Mouse (Mus musculus): ENCODE measurements around the gene Gpatch4. TPM values are rescaled to one million over a fixed set of nuclear protein-coding genes. Genes with fewer than 3 reads are reported as not detected.

The Gpatch4 gene
- polyA plus RNA-seq, 1 experiment from 2014 or later, result 34.6 TPM

GRCm38 (mm10) chr3:88090616-88091015 is 47.7 kb downstream of the Gpatch4 start:
- DNase-seq (ENCODE audit: low spot score), result no peak

GRCm38 (mm10) chr3:88094126-88094525 is 51.2 kb downstream of the Gpatch4 start:
- no peak for DNase-seq (ENCODE audit: low spot score)

GRCm38 (mm10) chr3:88097666-88098065 is 54.8 kb downstream of the Gpatch4 start:
- no peak for DNase-seq (ENCODE audit: low spot score)

- no peak for DNase-seq (ENCODE audit: low spot score)
Observed at GRCm38 (mm10) chr3:88100251-88100650, 57.3 kb downstream of the Gpatch4 start.

GRCm38 (mm10) chr3:88101736-88102135 is 58.8 kb downstream of the Gpatch4 start:
- DNase-seq (ENCODE audit: low spot score), result no peak

GRCm38 (mm10) chr3:88102196-88102595 is 59.3 kb downstream of the Gpatch4 start:
- no peak for DNase-seq (ENCODE audit: low spot score)

- DNase-seq (ENCODE audit: low spot score), result no peak
Observed at GRCm38 (mm10) chr3:88102611-88103010, 59.7 kb downstream of the Gpatch4 start.

Other genes starting within 250 kb of the Gpatch4 start
- 0.15 and 0.48 TPM in 2 replicates for gene Ntrk1, start 247.9 kb upstream of the Gpatch4 start, polyA plus RNA-seq (2015; fragmentation: Nextera tagmentation; extraction: Ambion mirVana)
- gene Insrr, start 246.2 kb upstream of the Gpatch4 start, polyA plus RNA-seq (2015; fragmentation: Nextera tagmentation; extraction: Ambion mirVana), result 0.04 and 0.05 TPM in 2 replicates
- gene Pear1, start 218.8 kb upstream of the Gpatch4 start, polyA plus RNA-seq (2015; fragmentation: Nextera tagmentation; extraction: Ambion mirVana), result 3.5 and 3.6 TPM in 2 replicates
- gene Sh2d2a, start 196.4 kb upstream of the Gpatch4 start, polyA plus RNA-seq (2015; fragmentation: Nextera tagmentation; extraction: Ambion mirVana), result 101 and 108 TPM in 2 replicates
- 13.9 and 14.4 TPM in 2 replicates for gene Prcc, start 157.5 kb upstream of the Gpatch4 start, polyA plus RNA-seq (2015; fragmentation: Nextera tagmentation; extraction: Ambion mirVana)
- gene Hdgf, start 136.8 kb upstream of the Gpatch4 start, polyA plus RNA-seq (2015; fragmentation: Nextera tagmentation; extraction: Ambion mirVana), result 223 and 234 TPM in 2 replicates
- 107 and 108 TPM in 2 replicates for gene Mrpl24, start 123.6 kb upstream of the Gpatch4 start, polyA plus RNA-seq (2015; fragmentation: Nextera tagmentation; extraction: Ambion mirVana)
- 58.9 and 61.4 TPM in 2 replicates for gene Isg20l2, start 112.8 kb upstream of the Gpatch4 start, polyA plus RNA-seq (2015; fragmentation: Nextera tagmentation; extraction: Ambion mirVana)
- gene Rrnad1, start 112.4 kb upstream of the Gpatch4 start, polyA plus RNA-seq (2015; fragmentation: Nextera tagmentation; extraction: Ambion mirVana), result 15.7 and 16.6 TPM in 2 replicates
- 35.5 and 38.1 TPM in 2 replicates for gene Crabp2, start 94.4 kb upstream of the Gpatch4 start, polyA plus RNA-seq (2015; fragmentation: Nextera tagmentation; extraction: Ambion mirVana)
- 3.2 and 4.5 TPM in 2 replicates for gene Nes, start 72.0 kb upstream of the Gpatch4 start, polyA plus RNA-seq (2015; fragmentation: Nextera tagmentation; extraction: Ambion mirVana)
- 0.23 and 0.27 TPM in 2 replicates for gene Bcan, start 42.9 kb upstream of the Gpatch4 start, polyA plus RNA-seq (2015; fragmentation: Nextera tagmentation; extraction: Ambion mirVana)
- 0.16 TPM in 1 of 2 replicates, not detected in the other for gene Hapln2, start 15.5 kb upstream of the Gpatch4 start, polyA plus RNA-seq (2015; fragmentation: Nextera tagmentation; extraction: Ambion mirVana)
- 145 and 155 TPM in 2 replicates for gene Naxe, start 15.4 kb downstream of the Gpatch4 start, polyA plus RNA-seq (2015; fragmentation: Nextera tagmentation; extraction: Ambion mirVana)
- gene Ttc24, start 35.2 kb downstream of the Gpatch4 start, polyA plus RNA-seq (2015; fragmentation: Nextera tagmentation; extraction: Ambion mirVana), result 0.69 and 0.76 TPM in 2 replicates
- gene Iqgap3, start 38.9 kb downstream of the Gpatch4 start, polyA plus RNA-seq (2015; fragmentation: Nextera tagmentation; extraction: Ambion mirVana), result 5.8 and 6.1 TPM in 2 replicates
- 32.0 and 32.2 TPM in 2 replicates for gene Mef2d, start 99.3 kb downstream of the Gpatch4 start, polyA plus RNA-seq (2015; fragmentation: Nextera tagmentation; extraction: Ambion mirVana)
- gene Rhbg, start 211.6 kb downstream of the Gpatch4 start, polyA plus RNA-seq (2015; fragmentation: Nextera tagmentation; extraction: Ambion mirVana), result 0.58 and 0.66 TPM in 2 replicates
- 0.33 TPM in 1 of 2 replicates, not detected in the other for gene Gm38392, start 244.1 kb downstream of the Gpatch4 start, polyA plus RNA-seq (2015; fragmentation: Nextera tagmentation; extraction: Ambion mirVana)